Mouse (Mus musculus): ENCODE results near the gene Adamtsl2. TPM values are rescaled to one million over a fixed set of nuclear protein-coding genes. Genes with fewer than 3 reads are reported as not detected.

Adamtsl2 gene
- polyA plus RNA-seq, 1 experiment, result not detected

GRCm38 (mm10) chr2:27123121-27123520, 43.9 kb downstream of the Adamtsl2 start:
- TF ChIP-seq FLI1 (IDR thresholded peaks at IDR 0.05; ENCODE audit: low read length) (no peak), GATA1 (IDR thresholded peaks at IDR 0.05; ENCODE audit: borderline replicate concordance, low read length) (no peak)
- Histone ChIP-seq H3K36me3 (replicated peaks; ENCODE audit: low read length) (no peaks in the 10 kb centered on the region), H3K4me1 (peaks cover 12% of the 10 kb centered on the region), H3K27me3 (replicated peaks) (peaks cover 76% of the 10 kb centered on the region), H3K4me3 (replicated peaks) (no peak overlapping the region), H3K9me3 (peaks cover 9% of the 10 kb centered on the region)

GRCm38 (mm10) chr2:27125979-27126378, 46.8 kb downstream of the Adamtsl2 start:
- H3K9me3 ChIP-seq, result peaks cover 9% of the 10 kb centered on the region
- no peaks in the 10 kb centered on the region for H3K36me3 ChIP-seq (replicated peaks; ENCODE audit: low read length)
- H3K4me1 ChIP-seq, result peaks cover 12% of the 10 kb centered on the region
- TF ChIP-seq GATA1 (IDR thresholded peaks at IDR 0.05; ENCODE audit: borderline replicate concordance, low read length) (no peak), FLI1 (IDR thresholded peaks at IDR 0.05; ENCODE audit: low read length) (no peak)
- H3K27me3 ChIP-seq (replicated peaks), result peaks cover 65% of the 10 kb centered on the region
- peak overlapping the region; percentile 59 for H3K4me3 ChIP-seq (replicated peaks)

GRCm38 (mm10) chr2:27126496-27126895, 47.3 kb downstream of the Adamtsl2 start:
- Histone ChIP-seq H3K4me3 (replicated peaks) (no peak overlapping the region), H3K27me3 (replicated peaks) (peaks cover 65% of the 10 kb centered on the region), H3K4me1 (peaks cover 12% of the 10 kb centered on the region), H3K36me3 (replicated peaks; ENCODE audit: low read length) (no peaks in the 10 kb centered on the region), H3K9me3 (peaks cover 9% of the 10 kb centered on the region)
- TF ChIP-seq FLI1 (IDR thresholded peaks at IDR 0.05; ENCODE audit: low read length) (no peak), GATA1 (IDR thresholded peaks at IDR 0.05; ENCODE audit: borderline replicate concordance, low read length) (no peak)

GRCm38 (mm10) chr2:27128990-27129389, 49.8 kb downstream of the Adamtsl2 start:
- peaks cover 9% of the 10 kb centered on the region for H3K9me3 ChIP-seq
- H3K36me3 ChIP-seq (replicated peaks; ENCODE audit: low read length), result no peaks in the 10 kb centered on the region
- peaks cover 58% of the 10 kb centered on the region for H3K27me3 ChIP-seq (replicated peaks)
- H3K4me3 ChIP-seq (replicated peaks), result no peak overlapping the region
- peaks cover 4% of the 10 kb centered on the region; the same call in 1 of the 2 replicates for H3K4me1 ChIP-seq
- TF ChIP-seq FLI1 (IDR thresholded peaks at IDR 0.05; ENCODE audit: low read length) (no peak), GATA1 (IDR thresholded peaks at IDR 0.05; ENCODE audit: borderline replicate concordance, low read length) (no peak)

- Histone ChIP-seq H3K4me1 (no peaks in the 10 kb centered on the region), H3K9me3 (no peaks in the 10 kb centered on the region), H3K4me3 (replicated peaks) (no peak overlapping the region), H3K27me3 (replicated peaks) (peaks cover 82% of the 10 kb centered on the region), H3K36me3 (replicated peaks; ENCODE audit: low read length) (no peaks in the 10 kb centered on the region)
- TF ChIP-seq FLI1 (IDR thresholded peaks at IDR 0.05; ENCODE audit: low read length) (no peak), GATA1 (IDR thresholded peaks at IDR 0.05; ENCODE audit: borderline replicate concordance, low read length) (no peak)
Measured at GRCm38 (mm10) chr2:27135935-27136334, 56.8 kb downstream of the Adamtsl2 start.

GRCm38 (mm10) chr2:27136336-27136735, 57.2 kb downstream of the Adamtsl2 start:
- no peaks in the 10 kb centered on the region for H3K9me3 ChIP-seq
- no peaks in the 10 kb centered on the region for H3K4me1 ChIP-seq
- peaks cover 82% of the 10 kb centered on the region for H3K27me3 ChIP-seq (replicated peaks)
- no peak overlapping the region for H3K4me3 ChIP-seq (replicated peaks)
- TF ChIP-seq FLI1 (IDR thresholded peaks at IDR 0.05; ENCODE audit: low read length) (no peak), GATA1 (IDR thresholded peaks at IDR 0.05; ENCODE audit: borderline replicate concordance, low read length) (no peak)
- no peaks in the 10 kb centered on the region for H3K36me3 ChIP-seq (replicated peaks; ENCODE audit: low read length)

- Histone ChIP-seq H3K36me3 (replicated peaks; ENCODE audit: low read length) (no peaks in the 10 kb centered on the region), H3K27me3 (replicated peaks) (peaks cover 85% of the 10 kb centered on the region), H3K4me1 (peaks cover under 1% of the 10 kb centered on the region; the same call in 1 of the 2 replicates), H3K4me3 (replicated peaks) (no peak overlapping the region), H3K9me3 (no peaks in the 10 kb centered on the region)
- TF ChIP-seq FLI1 (IDR thresholded peaks at IDR 0.05; ENCODE audit: low read length), result no peak
- TF ChIP-seq GATA1 (IDR thresholded peaks at IDR 0.05; ENCODE audit: borderline replicate concordance, low read length), result no peak
Measured at GRCm38 (mm10) chr2:27136789-27137188, 57.6 kb downstream of the Adamtsl2 start.

GRCm38 (mm10) chr2:27138356-27138755, 59.2 kb downstream of the Adamtsl2 start:
- Histone ChIP-seq H3K27me3 (replicated peaks) (peaks cover 91% of the 10 kb centered on the region), H3K36me3 (replicated peaks; ENCODE audit: low read length) (no peaks in the 10 kb centered on the region), H3K9me3 (no peaks in the 10 kb centered on the region), H3K4me1 (peaks cover 6% of the 10 kb centered on the region), H3K4me3 (replicated peaks) (no peak overlapping the region)
- TF ChIP-seq FLI1 (IDR thresholded peaks at IDR 0.05; ENCODE audit: low read length), result no peak
- TF ChIP-seq GATA1 (IDR thresholded peaks at IDR 0.05; ENCODE audit: borderline replicate concordance, low read length), result no peak

- H3K4me1 ChIP-seq, result peaks cover 6% of the 10 kb centered on the region
- TF ChIP-seq FLI1 (IDR thresholded peaks at IDR 0.05; ENCODE audit: low read length), result no peak
- no peak for TF ChIP-seq GATA1 (IDR thresholded peaks at IDR 0.05; ENCODE audit: borderline replicate concordance, low read length)
- peaks cover 86% of the 10 kb centered on the region for H3K27me3 ChIP-seq (replicated peaks)
- H3K4me3 ChIP-seq (replicated peaks), result peak within 1 kb of the TSS; percentile 11
- no peaks in the 10 kb centered on the region for H3K36me3 ChIP-seq (replicated peaks; ENCODE audit: low read length)
- H3K9me3 ChIP-seq, result no peaks in the 10 kb centered on the region
Measured at GRCm38 (mm10) chr2:27141950-27142693, 62.9 kb downstream of the Adamtsl2 start, which contains the start of gene Fam163b. Gene Fam163b, minus strand, starts transcription at chr2:27142491.

- Histone ChIP-seq H3K36me3 (replicated peaks; ENCODE audit: low read length) (no peaks in the 10 kb centered on the region), H3K4me3 (replicated peaks) (no peak overlapping the region), H3K4me1 (peaks cover 6% of the 10 kb centered on the region), H3K9me3 (no peaks in the 10 kb centered on the region), H3K27me3 (replicated peaks) (peaks cover 91% of the 10 kb centered on the region)
- TF ChIP-seq GATA1 (IDR thresholded peaks at IDR 0.05; ENCODE audit: borderline replicate concordance, low read length) (no peak), FLI1 (IDR thresholded peaks at IDR 0.05; ENCODE audit: low read length) (no peak)
Measured at GRCm38 (mm10) chr2:27144957-27145356, 65.8 kb downstream of the Adamtsl2 start.

All from megakaryocyte, embryonic 14.5 days (primary cell).